In the genomic region with DNA sequence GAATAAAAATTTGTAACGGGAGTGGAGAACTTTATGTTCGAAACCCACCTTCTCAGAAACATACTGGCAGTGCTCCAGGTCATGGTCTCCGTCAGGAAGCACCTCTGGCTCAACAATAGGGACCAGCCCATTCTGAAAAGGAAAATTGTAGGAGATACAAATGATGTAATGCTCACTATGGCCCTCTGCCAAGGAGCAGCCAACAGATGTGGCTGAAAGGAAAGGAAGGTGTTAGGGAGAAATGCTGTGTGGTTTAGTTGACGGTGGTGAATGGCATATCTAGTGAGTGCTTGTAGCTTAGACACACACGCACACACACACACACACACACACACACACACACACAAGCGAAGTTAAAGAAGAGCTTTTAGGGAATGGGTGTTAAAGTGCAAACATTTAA, we compare ENCODE assay signal across 20 mouse cellular contexts. TPM values are rescaled to one million over a fixed set of nuclear protein-coding genes. Genes with fewer than 3 reads are reported as not detected.
A peak's percentile ranks its signal among the peaks of the same experiment; 100 is the strongest.
DNase-seq lines count a peak whose midpoint lies in the region; ATAC-seq and TF ChIP-seq lines count a peak whose summit lies in the region.
"Had no signal": no experiment of that assay in that cellular context is flagged by ENCODE, and none has a peak within 500 bp of the region (broad histone marks: within the 10 kb centered on the region; RNA-seq: fewer than 3 reads in every experiment).

No protein-coding gene starts in this region.

- H3K36me3 ChIP-seq in embryonic facial prominence, embryonic 14.5 days (ENCODE audit: control insufficient read depth, insufficient read depth, low read length): no peaks in the 10 kb centered on the region
- no peaks in the 10 kb centered on the region for H3K36me3 ChIP-seq in embryonic facial prominence, embryonic 10.5 days (replicated peaks)
- peaks cover 82% of the 10 kb centered on the region for H3K36me3 ChIP-seq in liver, adult 2 months (ENCODE audit: control insufficient read depth, insufficient read depth, low read length)
- peaks cover 10% of the 10 kb centered on the region for H3K36me3 ChIP-seq in liver, postnatal 0 days (replicated peaks; ENCODE audit: insufficient read depth, low read length)
- no peaks in the 10 kb centered on the region for H3K36me3 ChIP-seq in heart, embryonic 15.5 days
- H3K36me3 ChIP-seq: neural tube, embryonic 13.5 days had no signal

- H3K79me2 ChIP-seq in liver, adult 2 months (ENCODE audit: control insufficient read depth, insufficient read depth, low read length): no peaks in the 10 kb centered on the region

- no peaks in the 10 kb centered on the region for H3K9me3 ChIP-seq in embryonic facial prominence, embryonic 14.5 days (ENCODE audit: control insufficient read depth, low read length)
- no peaks in the 10 kb centered on the region for H3K9me3 ChIP-seq in embryonic facial prominence, embryonic 10.5 days
- H3K9me3 ChIP-seq in liver, postnatal 0 days (ENCODE audit: low read length): no peaks in the 10 kb centered on the region
- no peaks in the 10 kb centered on the region for H3K9me3 ChIP-seq in heart, embryonic 15.5 days (replicated peaks)
- H3K9me3 ChIP-seq: neural tube, embryonic 13.5 days had no signal

- H3K4me1 ChIP-seq in embryonic facial prominence, embryonic 14.5 days (ENCODE audit: control insufficient read depth, insufficient read depth, low read length): no peaks in the 10 kb centered on the region
- H3K4me1 ChIP-seq in embryonic facial prominence, embryonic 10.5 days: no peaks in the 10 kb centered on the region
- H3K4me1 ChIP-seq in liver, adult 2 months (ENCODE audit: control insufficient read depth, insufficient read depth, low read length): peaks cover 16% of the 10 kb centered on the region; the same call in 1 of the 2 replicates
- H3K4me1 ChIP-seq in liver, postnatal 0 days (ENCODE audit: insufficient read depth): no peaks in the 10 kb centered on the region
- peaks cover 10% of the 10 kb centered on the region for H3K4me1 ChIP-seq in heart, embryonic 15.5 days (replicated peaks)
- H3K4me1 ChIP-seq: neural tube, embryonic 13.5 days had no signal

- peak; percentile 56 for DNase-seq in embryonic facial prominence, embryonic 14.5 days (ENCODE audit: low spot score)
- no peak for DNase-seq in embryonic facial prominence, embryonic 10.5 days (ENCODE audit: low spot score)
- DNase-seq in liver, adult 2 months (ENCODE audit: extremely low read depth, low read depth, low spot score): peak; percentile 58
- no peak for DNase-seq in liver, postnatal 0 days
- peak; percentile 2 for DNase-seq in lung, postnatal 25 days (ENCODE audit: low spot score)
- no peak for DNase-seq in Muller cell, postnatal 12 days (ENCODE audit: inconsistent ontology term)
- no peak for DNase-seq in layer of hippocampus, postnatal 14 days (ENCODE audit: low spot score in 2 of 2)
- DNase-seq: cerebellum, adult 18-20 months; embryo, embryonic 11 days; gastrocnemius, postnatal 36 days; kidney, adult 11 months; thymus, postnatal 4 days had no signal

- H3K27ac ChIP-seq in embryonic facial prominence, embryonic 14.5 days (replicated peaks; ENCODE audit: low read depth, low read length): no peak overlapping the region
- no peak overlapping the region for H3K27ac ChIP-seq in embryonic facial prominence, embryonic 10.5 days (replicated peaks)
- H3K27ac ChIP-seq in liver, adult 2 months (replicated peaks; ENCODE audit: insufficient read depth, low read depth, low read length): no peak overlapping the region
- no peak overlapping the region for H3K27ac ChIP-seq in liver, postnatal 0 days (ENCODE audit: low read depth)
- H3K27ac ChIP-seq in heart, embryonic 15.5 days: no peak overlapping the region
- H3K27ac ChIP-seq: hindbrain, embryonic 14.5 days; neural tube, embryonic 13.5 days had no signal

- no peaks in the 10 kb centered on the region for H3K27me3 ChIP-seq in embryonic facial prominence, embryonic 14.5 days (replicated peaks; ENCODE audit: control insufficient read depth, insufficient read depth, low read length)
- H3K27me3 ChIP-seq in embryonic facial prominence, embryonic 10.5 days (replicated peaks; ENCODE audit: low read depth, poor library complexity, severe bottlenecking): no peaks in the 10 kb centered on the region
- H3K27me3 ChIP-seq in liver, adult 2 months (ENCODE audit: control insufficient read depth, insufficient read depth, low read length): no peaks in the 10 kb centered on the region
- H3K27me3 ChIP-seq in liver, postnatal 0 days (ENCODE audit: insufficient read depth, low read length): no peaks in the 10 kb centered on the region
- no peaks in the 10 kb centered on the region for H3K27me3 ChIP-seq in heart, embryonic 15.5 days
- H3K27me3 ChIP-seq: neural tube, embryonic 13.5 days had no signal

- TF ChIP-seq POLR2A in liver, adult 2 months (IDR thresholded peaks at IDR 0.05; ENCODE audit: extremely low read depth, insufficient read depth, low read length): no peak

- no peak for ATAC-seq in embryonic facial prominence, embryonic 14.5 days (ENCODE audit: low read depth)
- ATAC-seq in liver, postnatal 0 days: no peak
- ATAC-seq in heart, embryonic 15.5 days (replicated peaks; ENCODE audit: insufficient number of reproducible peaks, insufficient read depth, low FRiP score, low read depth): peak; percentile 67
- ATAC-seq: midbrain, embryonic 16.5 days had no signal

- no peak overlapping the region for H3K9ac ChIP-seq in embryonic facial prominence, embryonic 14.5 days (ENCODE audit: low read depth, low read length)
- H3K9ac ChIP-seq in liver, adult 2 months (ENCODE audit: low read depth, low read length): no peak overlapping the region
- no peak overlapping the region for H3K9ac ChIP-seq in liver, postnatal 0 days (replicated peaks)
- H3K9ac ChIP-seq in heart, embryonic 15.5 days: no peak overlapping the region
- H3K9ac ChIP-seq: hindbrain, embryonic 14.5 days; neural tube, embryonic 13.5 days had no signal

- no peak for TF ChIP-seq CTCF in liver, adult 2 months (IDR thresholded peaks at IDR 0.05; ENCODE audit: low read depth, low read length)
- TF ChIP-seq CTCF in liver, postnatal 0 days (IDR thresholded peaks at IDR 0.05; ENCODE audit: low read depth): no peak

- H3K4me3 ChIP-seq in embryonic facial prominence, embryonic 14.5 days (ENCODE audit: low read depth, low read length): no peak overlapping the region
- H3K4me3 ChIP-seq in embryonic facial prominence, embryonic 10.5 days: no peak overlapping the region
- no peak overlapping the region for H3K4me3 ChIP-seq in liver, adult 2 months (ENCODE audit: insufficient read depth, low read depth, low read length)
- H3K4me3 ChIP-seq in liver, postnatal 0 days (ENCODE audit: low read depth, low read length): no peak overlapping the region
- no peak overlapping the region for H3K4me3 ChIP-seq in heart, embryonic 15.5 days
- H3K4me3 ChIP-seq: erythroblast, embryonic 14.5 days; neural tube, embryonic 13.5 days had no signal

- WGBS in embryonic facial prominence, embryonic 14.5 days: 53% methylated on average over 6 of the region's 6 CpGs
- 83% methylated on average over 6 of the region's 6 CpGs for WGBS in embryonic facial prominence, embryonic 10.5 days
- WGBS in liver, adult 2 months: 49% methylated on average over 6 of the region's 6 CpGs
- WGBS in liver, postnatal 0 days (ENCODE audit: insufficient replicate concordance): 65% methylated on average over 6 of the region's 6 CpGs
- WGBS in heart, embryonic 15.5 days: 22% methylated on average over 6 of the region's 6 CpGs

- TF ChIP-seq EP300 in liver, postnatal 0 days (IDR thresholded peaks at IDR 0.05; ENCODE audit: low read depth): no peak

- no peak overlapping the region for H3K4me2 ChIP-seq in embryonic facial prominence, embryonic 14.5 days (ENCODE audit: low read depth, low read length)
- H3K4me2 ChIP-seq in liver, postnatal 0 days (ENCODE audit: low read depth, low read length): no peak overlapping the region
- H3K4me2 ChIP-seq in heart, embryonic 15.5 days: no peak overlapping the region
- H3K4me2 ChIP-seq: hindbrain, embryonic 14.5 days; liver, embryonic 11.5 days; neural tube, embryonic 13.5 days had no signal

RNA-seq across cellular contexts. Expression of a gene that starts 9.7 kb away (rescaled TPM):
- 0.09 and 0.14 TPM in 2 replicates for polyA plus RNA-seq in embryonic facial prominence, embryonic 14.5 days (2014; fragmentation: Nextera tagmentation; extraction: Ambion mirVana)
- not detected in 2 replicates for polyA plus RNA-seq in embryonic facial prominence, embryonic 10.5 days (2016; fragmentation: Nextera tagmentation; extraction: Ambion mirVana)
- 3,873 and 3,924 TPM in 2 replicates for total RNA-seq in liver, adult 2 months (2014; rRNA removed)
- 2,627 and 3,122 TPM in 2 replicates for polyA plus RNA-seq in liver, adult 2 months (2012; rRNA removed)
- 2,616 and 2,625 TPM in 2 replicates for polyA plus RNA-seq in liver, postnatal 0 days (2015; fragmentation: Nextera tagmentation; extraction: Ambion mirVana)
- polyA plus RNA-seq in heart, embryonic 15.5 days (2015; fragmentation: Nextera tagmentation; extraction: Ambion mirVana): 0.40 and 2.2 TPM in 2 replicates
- total RNA-seq in layer of hippocampus, postnatal 14 days (2021): 1 to 10 TPM; 1.1 to 1.5 TPM
- total RNA-seq: ES-E14 had no signal
- polyA plus RNA-seq: C2C12; erythroblast, embryonic 14.5 days had no signal

RNA-seq across cellular contexts. Expression of a gene that starts 18.7 kb away (rescaled TPM):
- 8.8 and 9.7 TPM in 2 replicates for polyA plus RNA-seq in embryonic facial prominence, embryonic 14.5 days (2014; fragmentation: Nextera tagmentation; extraction: Ambion mirVana)
- 10.7 and 11.2 TPM in 2 replicates for polyA plus RNA-seq in embryonic facial prominence, embryonic 10.5 days (2016; fragmentation: Nextera tagmentation; extraction: Ambion mirVana)
- 5.2 and 6.4 TPM in 2 replicates for total RNA-seq in liver, adult 2 months (2014; rRNA removed)
- 1.1 and 1.5 TPM in 2 replicates for polyA plus RNA-seq in liver, adult 2 months (2012; rRNA removed)
- 2.2 and 2.5 TPM in 2 replicates for polyA plus RNA-seq in liver, postnatal 0 days (2015; fragmentation: Nextera tagmentation; extraction: Ambion mirVana)
- polyA plus RNA-seq in heart, embryonic 15.5 days (2015; fragmentation: Nextera tagmentation; extraction: Ambion mirVana): 5.6 and 7.2 TPM in 2 replicates
- total RNA-seq in layer of hippocampus, postnatal 14 days (2021): 10 to 100 TPM; 21.3 to 25.7 TPM
- polyA plus RNA-seq: erythroblast, embryonic 14.5 days had no signal

RNA-seq across cellular contexts. Expression of a gene that starts 18.8 kb away (rescaled TPM):
- polyA plus RNA-seq in embryonic facial prominence, embryonic 14.5 days (2014; fragmentation: Nextera tagmentation; extraction: Ambion mirVana): 75.4 and 78.6 TPM in 2 replicates
- polyA plus RNA-seq in embryonic facial prominence, embryonic 10.5 days (2016; fragmentation: Nextera tagmentation; extraction: Ambion mirVana): 82.9 and 83.6 TPM in 2 replicates
- 30.1 and 32.2 TPM in 2 replicates for total RNA-seq in liver, adult 2 months (2014; rRNA removed)
- 4.9 and 7.2 TPM in 2 replicates for polyA plus RNA-seq in liver, adult 2 months (2012; rRNA removed)
- 64.3 and 66.1 TPM in 2 replicates for polyA plus RNA-seq in liver, postnatal 0 days (2015; fragmentation: Nextera tagmentation; extraction: Ambion mirVana)
- 52.9 and 61.3 TPM in 2 replicates for polyA plus RNA-seq in heart, embryonic 15.5 days (2015; fragmentation: Nextera tagmentation; extraction: Ambion mirVana)
- 10 to 100 TPM; 33.2 to 35.2 TPM for total RNA-seq in layer of hippocampus, postnatal 14 days (2021)

RNA-seq across cellular contexts. Expression of a gene that starts 33.3 kb away (rescaled TPM):
- 0.16 TPM in 1 of 2 replicates, not detected in the other for polyA plus RNA-seq in embryonic facial prominence, embryonic 14.5 days (2014; fragmentation: Nextera tagmentation; extraction: Ambion mirVana)
- 0.20 and 0.25 TPM in 2 replicates for polyA plus RNA-seq in embryonic facial prominence, embryonic 10.5 days (2016; fragmentation: Nextera tagmentation; extraction: Ambion mirVana)
- 245 and 304 TPM in 2 replicates for total RNA-seq in liver, adult 2 months (2014; rRNA removed)
- 73.9 and 76.0 TPM in 2 replicates for polyA plus RNA-seq in liver, adult 2 months (2012; rRNA removed)
- polyA plus RNA-seq in liver, postnatal 0 days (2015; fragmentation: Nextera tagmentation; extraction: Ambion mirVana): 16.6 and 18.2 TPM in 2 replicates
- not detected in 2 replicates for polyA plus RNA-seq in heart, embryonic 15.5 days (2015; fragmentation: Nextera tagmentation; extraction: Ambion mirVana)
- under 1 TPM in 1 of 2 experiments, not detected in 1; 0.26 TPM for total RNA-seq in layer of hippocampus, postnatal 14 days (2021)
- polyA plus RNA-seq: erythroblast, embryonic 14.5 days; hindbrain, embryonic 14.5 days; neural tube, embryonic 13.5 days had no signal

RNA-seq across cellular contexts. Expression of a gene that starts 58.0 kb away (rescaled TPM):
- polyA plus RNA-seq in embryonic facial prominence, embryonic 14.5 days (2014; fragmentation: Nextera tagmentation; extraction: Ambion mirVana): 34.0 and 39.2 TPM in 2 replicates
- 10.6 and 12.0 TPM in 2 replicates for polyA plus RNA-seq in embryonic facial prominence, embryonic 10.5 days (2016; fragmentation: Nextera tagmentation; extraction: Ambion mirVana)
- total RNA-seq in liver, adult 2 months (2014; rRNA removed): 0.27 and 0.46 TPM in 2 replicates
- 0.51 and 0.59 TPM in 2 replicates for polyA plus RNA-seq in liver, adult 2 months (2012; rRNA removed)
- 3.3 and 3.9 TPM in 2 replicates for polyA plus RNA-seq in liver, postnatal 0 days (2015; fragmentation: Nextera tagmentation; extraction: Ambion mirVana)
- 50.0 and 52.3 TPM in 2 replicates for polyA plus RNA-seq in heart, embryonic 15.5 days (2015; fragmentation: Nextera tagmentation; extraction: Ambion mirVana)
- 10 to 100 TPM; 65.7 to 73.9 TPM for total RNA-seq in layer of hippocampus, postnatal 14 days (2021)

Comparison
In these comparisons a context has a peak if more than half of its experiments do, and no peak if none do; other contexts are left out.
1. DNase-seq: peak in embryonic facial prominence, embryonic 14.5 days (single experiment), liver, adult 2 months (single experiment) and lung, postnatal 25 days (single experiment); none in embryonic facial prominence, embryonic 10.5 days (single experiment), liver, postnatal 0 days (single experiment), Muller cell, postnatal 12 days (single experiment) and layer of hippocampus, postnatal 14 days (0 of 2).
2. RNA of a gene that starts 9.7 kb away (polyA plus RNA-seq): 2,627 to 3,122 TPM in liver, adult 2 months and 2,616 to 2,625 TPM in liver, postnatal 0 days; 0.40 to 2.2 TPM in heart, embryonic 15.5 days, 0.09 to 0.14 TPM in embryonic facial prominence, embryonic 14.5 days and not detected in embryonic facial prominence, embryonic 10.5 days; every median in the first group is over 100 times any median in the second.